Mouse (Mus musculus): Measurements from ENCODE around the gene Pcnx. TPM values are rescaled to one million over a fixed set of nuclear protein-coding genes. Genes with fewer than 3 reads are reported as not detected.

Gene Pcnx
- total RNA-seq, 1 experiment: 24.9 TPM

- no peak overlapping the region for H3K9ac ChIP-seq (ENCODE audit: insufficient read depth, low read depth, low read length, poor library complexity, severe bottlenecking)
- H3K36me3 ChIP-seq (ENCODE audit: control insufficient read depth, insufficient read depth, low read length, poor library complexity, severe bottlenecking): no peaks in the 10 kb centered on the region
- H3K4me1 ChIP-seq (ENCODE audit: control insufficient read depth in 2 of 2, insufficient read depth in 2 of 2, low read length in 2 of 2, poor library complexity in 1 of 2): no peaks in the 10 kb centered on the region
- no peak for DNase-seq (ENCODE audit: low read depth, low spot score)
- in situ Hi-C loops (cut with MboI; ENCODE audit: low sequenced_read_pairs in 2 of 2, unreplicated experiment in 2 of 2): no loop called here
- TF ChIP-seq MAFK (IDR thresholded peaks at IDR 0.05; ENCODE audit: insufficient read depth, low read depth, low read length): no peak
- no peak for TF ChIP-seq HCFC1 (IDR thresholded peaks at IDR 0.05; ENCODE audit: borderline replicate concordance, insufficient read depth, low read length)
- H3K4me3 ChIP-seq (ENCODE audit: insufficient read depth in 1 of 2, low read depth in 1 of 2, low read length in 2 of 2, poor library complexity in 1 of 2, severe bottlenecking in 1 of 2): no peak overlapping the region
- H3K9me3 ChIP-seq (ENCODE audit: control insufficient read depth, insufficient read depth, low read depth, low read length): no peaks in the 10 kb centered on the region
- no peak overlapping the region for H3K27ac ChIP-seq (ENCODE audit: insufficient read depth, low read depth, low read length, poor library complexity, severe bottlenecking)
Observed at GRCm38 (mm10) chr12:81828355-81828754, 31.5 kb upstream of the Pcnx start.

GRCm38 (mm10) chr12:81832039-81832738, 27.6 kb upstream of the Pcnx start:
- Histone ChIP-seq H3K9me3 (ENCODE audit: control insufficient read depth, insufficient read depth, low read depth, low read length) (no peaks in the 10 kb centered on the region), H3K4me1 (ENCODE audit: control insufficient read depth in 2 of 2, insufficient read depth in 2 of 2, low read length in 2 of 2, poor library complexity in 1 of 2) (no peaks in the 10 kb centered on the region), H3K36me3 (ENCODE audit: control insufficient read depth, insufficient read depth, low read length, poor library complexity, severe bottlenecking) (no peaks in the 10 kb centered on the region), H3K4me3 (ENCODE audit: insufficient read depth in 1 of 2, low read depth in 1 of 2, low read length in 2 of 2, poor library complexity in 1 of 2, severe bottlenecking in 1 of 2) (no peak overlapping the region), H3K9ac (ENCODE audit: insufficient read depth, low read depth, low read length, poor library complexity, severe bottlenecking) (no peak overlapping the region), H3K27ac (ENCODE audit: insufficient read depth, low read depth, low read length, poor library complexity, severe bottlenecking) (no peak overlapping the region)
- DNase-seq (ENCODE audit: low read depth, low spot score): no peak
- in situ Hi-C loops (cut with MboI; ENCODE audit: low sequenced_read_pairs in 2 of 2, unreplicated experiment in 2 of 2): no loop called here
- TF ChIP-seq ZC3H11A (IDR thresholded peaks at IDR 0.05; ENCODE audit: borderline replicate concordance, low read depth, low read length) (no peak), ZNF384 (IDR thresholded peaks at IDR 0.05; ENCODE audit: low read depth, low read length) (no peak), HCFC1 (IDR thresholded peaks at IDR 0.05; ENCODE audit: borderline replicate concordance, insufficient read depth, low read length) (no peak), MAFK (IDR thresholded peaks at IDR 0.05; ENCODE audit: insufficient read depth, low read depth, low read length) (no peak), CHD2 (IDR thresholded peaks at IDR 0.05; ENCODE audit: low read depth, low read length) (no peak)

- Histone ChIP-seq H3K4me1 (ENCODE audit: control insufficient read depth in 2 of 2, insufficient read depth in 2 of 2, low read length in 2 of 2, poor library complexity in 1 of 2) (no peaks in the 10 kb centered on the region), H3K9ac (ENCODE audit: insufficient read depth, low read depth, low read length, poor library complexity, severe bottlenecking) (no peak overlapping the region), H3K9me3 (ENCODE audit: control insufficient read depth, insufficient read depth, low read depth, low read length) (no peaks in the 10 kb centered on the region), H3K27ac (ENCODE audit: insufficient read depth, low read depth, low read length, poor library complexity, severe bottlenecking) (no peak overlapping the region), H3K36me3 (ENCODE audit: control insufficient read depth, insufficient read depth, low read length, poor library complexity, severe bottlenecking) (no peaks in the 10 kb centered on the region), H3K4me3 (ENCODE audit: insufficient read depth in 1 of 2, low read depth in 1 of 2, low read length in 2 of 2, poor library complexity in 1 of 2, severe bottlenecking in 1 of 2) (no peak overlapping the region)
- no peak for DNase-seq (ENCODE audit: low read depth, low spot score)
- in situ Hi-C loops (cut with MboI; ENCODE audit: low sequenced_read_pairs in 2 of 2, unreplicated experiment in 2 of 2): no loop called here
- no peak for TF ChIP-seq CHD2 (IDR thresholded peaks at IDR 0.05; ENCODE audit: low read depth, low read length)
- TF ChIP-seq ZNF384 (IDR thresholded peaks at IDR 0.05; ENCODE audit: low read depth, low read length): no peak
- TF ChIP-seq HCFC1 (IDR thresholded peaks at IDR 0.05; ENCODE audit: borderline replicate concordance, insufficient read depth, low read length): no peak
- TF ChIP-seq MAFK (IDR thresholded peaks at IDR 0.05; ENCODE audit: insufficient read depth, low read depth, low read length): no peak
- no peak for TF ChIP-seq ZC3H11A (IDR thresholded peaks at IDR 0.05; ENCODE audit: borderline replicate concordance, low read depth, low read length)
Observed at GRCm38 (mm10) chr12:81833094-81833493, 26.7 kb upstream of the Pcnx start.

- in situ Hi-C loops (cut with MboI; ENCODE audit: low sequenced_read_pairs in 2 of 2, unreplicated experiment in 2 of 2): no loop called here
- TF ChIP-seq MAFK (IDR thresholded peaks at IDR 0.05; ENCODE audit: insufficient read depth, low read depth, low read length): no peak
- no peak for TF ChIP-seq ZNF384 (IDR thresholded peaks at IDR 0.05; ENCODE audit: low read depth, low read length)
- no peak for TF ChIP-seq HCFC1 (IDR thresholded peaks at IDR 0.05; ENCODE audit: borderline replicate concordance, insufficient read depth, low read length)
- no peak for TF ChIP-seq CHD2 (IDR thresholded peaks at IDR 0.05; ENCODE audit: low read depth, low read length)
- no peak for TF ChIP-seq ZC3H11A (IDR thresholded peaks at IDR 0.05; ENCODE audit: borderline replicate concordance, low read depth, low read length)
- no peaks in the 10 kb centered on the region for H3K36me3 ChIP-seq (ENCODE audit: control insufficient read depth, insufficient read depth, low read length, poor library complexity, severe bottlenecking)
- no peaks in the 10 kb centered on the region for H3K4me1 ChIP-seq (ENCODE audit: control insufficient read depth in 2 of 2, insufficient read depth in 2 of 2, low read length in 2 of 2, poor library complexity in 1 of 2)
- no peak for DNase-seq (ENCODE audit: low read depth, low spot score)
- no peak overlapping the region for H3K9ac ChIP-seq (ENCODE audit: insufficient read depth, low read depth, low read length, poor library complexity, severe bottlenecking)
- H3K9me3 ChIP-seq (ENCODE audit: control insufficient read depth, insufficient read depth, low read depth, low read length): no peaks in the 10 kb centered on the region
- H3K4me3 ChIP-seq (ENCODE audit: insufficient read depth in 1 of 2, low read depth in 1 of 2, low read length in 2 of 2, poor library complexity in 1 of 2, severe bottlenecking in 1 of 2): no peak overlapping the region
- no peak overlapping the region for H3K27ac ChIP-seq (ENCODE audit: insufficient read depth, low read depth, low read length, poor library complexity, severe bottlenecking)
Observed at GRCm38 (mm10) chr12:81836162-81836561, 23.7 kb upstream of the Pcnx start.

GRCm38 (mm10) chr12:81837463-81837862, 22.4 kb upstream of the Pcnx start:
- no peaks in the 10 kb centered on the region for H3K36me3 ChIP-seq (ENCODE audit: control insufficient read depth, insufficient read depth, low read length, poor library complexity, severe bottlenecking)
- in situ Hi-C loops (cut with MboI; ENCODE audit: low sequenced_read_pairs in 2 of 2, unreplicated experiment in 2 of 2): no loop called here
- DNase-seq (ENCODE audit: low read depth, low spot score): no peak
- H3K4me1 ChIP-seq (ENCODE audit: control insufficient read depth in 2 of 2, insufficient read depth in 2 of 2, low read length in 2 of 2, poor library complexity in 1 of 2): no peaks in the 10 kb centered on the region
- no peak overlapping the region for H3K9ac ChIP-seq (ENCODE audit: insufficient read depth, low read depth, low read length, poor library complexity, severe bottlenecking)
- no peaks in the 10 kb centered on the region for H3K9me3 ChIP-seq (ENCODE audit: control insufficient read depth, insufficient read depth, low read depth, low read length)
- H3K27ac ChIP-seq (ENCODE audit: insufficient read depth, low read depth, low read length, poor library complexity, severe bottlenecking): no peak overlapping the region
- TF ChIP-seq HCFC1 (IDR thresholded peaks at IDR 0.05; ENCODE audit: borderline replicate concordance, insufficient read depth, low read length) (no peak), ZNF384 (IDR thresholded peaks at IDR 0.05; ENCODE audit: low read depth, low read length) (no peak), MAFK (IDR thresholded peaks at IDR 0.05; ENCODE audit: insufficient read depth, low read depth, low read length) (no peak), ZC3H11A (IDR thresholded peaks at IDR 0.05; ENCODE audit: borderline replicate concordance, low read depth, low read length) (no peak), CHD2 (IDR thresholded peaks at IDR 0.05; ENCODE audit: low read depth, low read length) (no peak)
- H3K4me3 ChIP-seq (ENCODE audit: insufficient read depth in 1 of 2, low read depth in 1 of 2, low read length in 2 of 2, poor library complexity in 1 of 2, severe bottlenecking in 1 of 2): no peak overlapping the region
